Mouse (Mus musculus) lung, postnatal 25 days (tissue): ENCODE measurements at regions not wholly inside any gene's neighbourhood (a gene's known extent, or its start where the extent isn't known, plus 50 kb on each side); places are given as distances from the start of the nearest gene placed in this dataset.

ENCODE experiments used
- DNase-seq: peaks from one replicate; pipeline ENCODE4 v3.0.0; 2022; ENCODE audit warnings: low spot score

DNA sequence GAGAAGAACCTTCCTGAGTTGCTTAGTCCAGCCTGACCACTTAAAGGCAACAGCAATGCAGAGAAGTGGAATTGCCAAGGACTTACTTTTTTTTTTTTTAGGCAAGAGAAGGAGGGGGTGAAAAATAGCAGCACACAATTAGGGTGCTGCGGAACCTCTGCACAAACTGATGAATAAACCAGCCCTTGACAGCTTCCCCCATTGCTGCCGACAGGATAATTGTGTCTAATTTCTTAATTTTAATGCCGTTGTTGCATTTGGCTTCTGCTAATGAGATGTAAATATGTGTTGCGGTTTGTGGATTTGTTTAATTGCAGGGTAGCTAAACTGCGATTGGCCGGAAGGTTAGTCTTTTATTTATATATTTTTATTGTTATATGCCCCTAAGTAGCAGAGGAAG, 157.5 kb upstream of the B3gat1 start:
- no peak for DNase-seq

DNA sequence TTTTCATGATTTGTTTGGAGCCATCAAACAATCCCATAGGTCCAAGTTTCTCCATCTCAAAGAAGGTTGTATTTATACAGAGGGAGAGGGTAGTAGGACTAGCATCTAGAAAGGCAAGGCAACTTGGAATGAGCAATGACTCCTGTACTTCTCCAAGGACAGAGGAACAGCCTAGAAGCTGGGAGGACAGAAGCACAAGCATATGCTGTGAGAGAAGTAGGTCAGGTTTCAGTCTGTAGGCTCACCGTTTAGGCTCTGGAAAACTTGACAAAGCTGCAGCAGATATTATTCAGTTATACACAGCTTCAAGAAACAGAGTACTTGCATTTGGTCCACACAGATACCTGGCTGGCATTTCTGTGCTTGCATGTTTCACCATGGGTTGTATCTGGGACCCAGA, 131.5 kb upstream of the B3gat1 start:
- DNase-seq: no peak

DNA sequence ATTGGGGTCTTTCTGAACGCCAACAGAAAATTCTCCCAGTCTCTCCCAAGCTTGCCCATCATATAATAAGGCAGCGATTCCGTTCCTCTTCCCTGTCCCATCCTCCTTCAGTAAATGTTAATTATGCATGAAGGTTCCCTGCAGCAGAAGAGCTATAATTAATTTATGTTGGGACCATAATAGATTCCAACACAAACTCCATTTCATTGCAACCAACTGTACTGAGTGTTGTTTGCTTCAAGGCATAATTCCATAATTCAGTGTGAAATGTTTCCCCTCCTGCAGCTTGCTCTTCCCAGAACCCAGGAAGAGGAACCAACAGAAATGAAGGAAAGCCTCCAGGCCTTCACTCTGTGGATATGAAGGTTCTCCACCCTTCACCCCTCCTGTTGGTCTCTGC, 129.0 kb upstream of the B3gat1 start:
- no peak for DNase-seq

DNA sequence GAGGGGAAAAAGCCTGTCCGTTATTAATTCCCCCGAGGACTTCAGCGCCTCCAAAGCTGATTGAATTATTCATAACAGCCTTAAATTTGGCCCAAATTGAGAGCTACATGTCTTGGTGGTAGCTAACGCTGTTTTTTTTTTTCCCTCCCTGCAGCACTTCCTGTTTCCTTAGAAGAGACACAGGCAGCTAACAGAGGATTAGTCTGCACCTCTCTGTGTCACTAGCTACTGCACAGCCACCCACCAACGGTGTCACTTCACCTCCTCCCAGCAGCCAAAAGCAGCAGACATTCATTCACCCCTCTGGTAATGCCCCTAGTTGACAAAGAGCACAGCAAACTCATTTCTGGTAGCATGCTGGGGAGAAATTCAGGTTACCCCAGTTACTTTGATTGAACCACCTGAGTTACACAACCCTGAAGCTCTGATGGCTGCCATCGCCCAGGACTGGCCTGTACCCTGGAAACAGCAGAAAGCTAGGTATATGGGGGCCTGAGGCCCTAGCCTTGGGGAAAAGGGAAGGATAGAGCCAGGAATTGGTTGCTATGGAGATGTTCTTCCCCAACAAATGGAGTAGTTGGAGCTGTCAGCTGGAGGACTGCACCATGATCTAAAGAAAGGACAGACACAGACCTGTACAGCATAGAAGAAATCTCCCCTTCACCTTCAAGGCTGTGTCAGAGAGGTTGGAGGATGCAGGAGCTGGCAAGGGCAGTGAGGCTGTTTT, 121.7 kb upstream of the B3gat1 start:
- DNase-seq: no peak

DNA sequence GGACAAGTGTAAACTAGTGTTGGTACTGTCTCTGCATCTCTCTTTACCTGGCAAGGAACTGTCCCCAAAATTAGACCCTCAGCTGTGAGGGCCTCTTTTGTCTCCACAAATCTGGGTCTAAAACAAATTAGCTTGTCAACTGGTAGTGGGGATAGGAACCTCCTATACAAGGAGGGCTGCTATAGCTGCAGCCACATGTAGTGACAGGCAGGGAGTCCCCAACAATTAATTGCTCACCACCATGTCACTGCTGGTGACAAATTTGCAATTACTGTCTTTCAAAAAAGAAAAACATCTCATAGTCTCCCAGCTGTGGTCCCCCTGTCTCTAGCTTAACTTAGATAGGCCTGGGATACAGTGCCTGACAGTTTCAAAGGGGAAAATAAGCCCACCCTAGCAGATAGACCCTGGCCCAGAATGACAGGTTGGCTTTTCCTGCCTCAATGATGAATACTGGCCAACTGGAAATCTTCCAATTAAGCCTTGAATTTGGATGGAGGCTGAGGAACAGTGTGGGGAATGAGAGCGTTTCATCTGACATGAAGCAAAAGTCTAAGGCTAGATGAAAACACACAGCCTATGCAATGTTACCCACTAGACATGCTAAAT, 110.6 kb upstream of the B3gat1 start:
- DNase-seq: no peak

DNA sequence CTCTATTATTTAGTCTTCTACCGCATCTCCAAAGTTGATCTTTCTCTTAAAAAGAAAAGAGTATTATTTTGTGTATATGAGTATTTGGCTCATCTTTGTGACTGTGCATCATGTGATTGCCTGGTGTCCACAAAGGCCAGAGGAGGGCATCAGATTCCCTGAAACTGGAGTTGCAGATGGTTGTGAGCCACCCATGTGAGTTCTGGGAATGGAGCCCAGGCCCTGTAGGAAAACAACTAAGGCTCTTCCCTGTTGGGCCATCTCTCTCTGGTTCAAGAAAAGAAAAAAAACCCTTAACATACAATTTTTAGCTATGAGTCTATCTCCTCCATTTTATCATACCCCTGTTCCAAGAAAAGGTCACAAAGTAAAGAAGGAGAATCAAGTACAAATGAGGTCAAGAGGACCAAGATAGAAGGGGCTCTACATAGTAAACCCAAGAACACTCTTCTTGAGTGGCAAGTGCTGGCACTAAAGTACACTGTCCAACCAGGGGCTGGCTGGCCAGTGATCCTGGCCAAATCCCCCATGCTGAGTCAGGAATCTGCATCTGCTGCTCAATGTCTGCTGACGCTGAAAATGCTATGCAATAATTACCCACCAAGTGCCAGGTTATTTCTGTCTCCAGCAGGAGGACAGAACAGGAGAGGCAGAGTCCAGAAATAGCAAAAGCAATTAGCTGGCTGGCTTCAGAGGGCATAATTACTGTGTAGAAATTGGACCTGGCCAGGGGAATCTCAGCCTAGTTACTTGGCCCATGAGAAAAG, 108.2 kb upstream of the B3gat1 start:
- DNase-seq: no peak

DNA sequence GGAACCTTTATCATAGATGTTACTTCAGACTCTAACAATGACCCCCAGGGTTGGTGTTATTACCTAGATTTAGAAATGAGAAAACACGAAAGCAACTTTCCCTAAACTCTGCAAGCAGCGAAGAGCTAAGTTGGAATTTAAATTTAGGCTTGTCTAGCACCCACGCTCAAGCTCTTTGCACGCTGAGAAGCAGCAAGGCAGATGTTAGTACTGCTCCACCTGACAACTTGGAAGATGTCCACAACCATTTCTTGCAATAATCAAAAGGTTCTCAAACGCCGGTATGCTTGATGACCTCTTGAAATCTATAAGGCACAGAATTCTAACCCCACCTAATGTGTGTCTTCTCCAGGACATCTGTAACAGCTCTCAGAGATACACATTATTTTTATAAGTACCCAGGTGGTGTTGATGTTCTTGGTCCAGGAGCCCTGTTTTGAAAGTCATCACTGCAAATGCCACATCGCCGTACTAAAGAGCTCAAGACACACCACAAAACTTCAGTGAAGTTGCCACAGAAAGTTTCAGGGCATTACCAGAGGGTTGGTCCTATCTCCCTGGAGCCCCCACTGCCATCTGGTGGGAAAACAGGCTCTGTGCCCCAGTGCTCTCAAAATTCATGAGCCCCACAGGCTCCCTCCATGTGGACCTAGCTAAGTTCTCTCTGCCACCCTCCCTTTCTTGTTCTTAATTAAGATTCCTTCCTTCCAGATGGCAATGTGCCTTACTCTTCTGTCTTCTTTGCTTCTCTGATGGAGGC, 100.5 kb upstream of the B3gat1 start:
- no peak for DNase-seq

DNA sequence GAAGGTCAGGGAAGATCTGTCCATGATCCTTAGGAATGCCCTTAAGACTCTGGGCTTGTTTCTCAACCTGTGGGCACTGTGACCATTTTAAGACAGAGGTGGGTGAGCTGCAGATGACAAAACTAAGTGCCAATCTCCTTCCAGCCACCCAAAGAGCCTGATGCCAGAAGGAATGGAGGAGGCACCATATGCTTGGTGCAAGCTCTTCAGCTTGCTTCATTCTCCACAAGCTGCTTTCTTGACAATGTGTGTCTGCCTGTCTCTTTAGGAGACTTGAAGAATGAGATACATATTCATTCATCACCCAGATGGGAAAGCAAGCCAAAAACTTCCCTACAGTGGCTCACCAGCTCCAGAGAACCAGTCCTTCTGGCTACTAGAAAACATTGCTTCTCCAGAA, 98.3 kb upstream of the B3gat1 start:
- no peak for DNase-seq

DNA sequence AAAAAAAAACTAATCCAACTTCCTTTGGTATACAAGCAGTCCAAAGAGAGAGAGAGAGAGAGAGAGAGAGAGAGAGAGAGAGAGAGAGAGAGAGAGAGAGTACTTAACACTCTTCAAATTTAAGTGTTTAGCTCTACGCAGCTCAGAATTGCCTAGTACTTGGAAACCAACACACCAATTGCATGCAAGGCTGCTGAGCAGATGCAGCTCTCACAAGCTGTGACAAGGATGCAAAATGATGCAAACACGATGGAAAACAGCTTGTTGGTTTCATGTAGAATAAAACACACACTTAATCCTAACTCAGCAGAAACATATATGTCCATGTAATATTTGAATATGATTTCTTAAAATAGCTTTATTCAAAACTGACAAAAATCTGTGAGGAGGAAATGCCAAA, 94.9 kb upstream of the B3gat1 start:
- DNase-seq: no peak

DNA sequence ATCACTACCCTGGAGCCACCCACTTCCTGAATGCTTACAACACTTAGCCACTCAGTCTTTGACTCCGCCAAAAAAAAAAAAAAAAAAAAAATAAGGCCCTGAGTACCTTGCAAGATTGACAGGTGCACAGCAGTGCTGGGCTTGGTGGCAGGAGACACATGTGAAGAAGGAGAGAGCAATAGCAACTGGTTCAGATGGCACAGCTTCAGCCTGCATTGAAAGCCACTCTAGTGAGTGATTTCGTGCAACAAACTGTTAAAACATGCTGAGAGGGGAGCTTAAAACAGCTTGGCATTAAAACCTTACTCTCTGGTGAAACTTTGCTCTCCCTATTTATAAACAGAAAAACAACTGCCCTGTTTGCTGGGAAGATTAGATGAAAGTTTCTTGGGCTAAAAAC, 91.2 kb upstream of the B3gat1 start:
- no peak for DNase-seq

DNA sequence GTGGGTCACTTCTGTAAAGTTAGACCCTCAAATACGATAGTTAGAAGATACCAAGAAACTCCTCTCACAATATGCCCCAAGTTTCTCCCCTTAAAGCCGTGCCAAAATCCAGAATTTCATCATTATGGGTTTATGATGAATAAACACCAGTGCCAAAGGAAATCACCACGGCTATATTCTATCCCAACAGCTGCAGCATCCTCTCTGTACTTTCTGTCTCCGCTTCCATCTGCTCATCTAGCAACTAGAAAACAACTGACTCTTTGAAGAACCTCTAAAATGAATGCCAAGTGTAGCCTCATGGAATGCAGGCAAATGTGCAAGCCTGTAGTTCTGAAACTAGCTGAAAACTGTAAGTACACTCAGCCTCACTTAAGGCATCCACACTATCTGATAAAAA, 90.7 kb upstream of the B3gat1 start:
- DNase-seq: no peak

DNA sequence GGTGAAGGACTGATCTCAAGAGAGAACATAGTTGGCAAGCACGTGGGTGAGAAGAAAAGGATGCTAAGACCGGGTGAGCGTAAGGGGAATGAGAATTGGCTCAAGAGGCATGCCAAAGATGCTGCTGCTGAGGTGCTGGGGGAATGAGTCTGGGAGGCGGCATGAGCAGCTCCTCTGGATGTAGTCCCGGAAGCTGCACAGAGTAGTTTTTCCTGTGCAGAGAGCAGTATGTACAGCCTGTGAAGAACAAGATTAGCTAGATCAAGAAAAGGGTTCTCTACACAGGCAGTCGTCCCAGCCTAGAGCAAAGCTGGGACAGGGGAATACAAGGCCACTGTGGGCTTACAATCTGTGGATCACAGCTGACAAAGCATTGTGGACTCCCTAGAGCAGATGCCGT, 84.0 kb upstream of the B3gat1 start:
- no peak for DNase-seq

DNA sequence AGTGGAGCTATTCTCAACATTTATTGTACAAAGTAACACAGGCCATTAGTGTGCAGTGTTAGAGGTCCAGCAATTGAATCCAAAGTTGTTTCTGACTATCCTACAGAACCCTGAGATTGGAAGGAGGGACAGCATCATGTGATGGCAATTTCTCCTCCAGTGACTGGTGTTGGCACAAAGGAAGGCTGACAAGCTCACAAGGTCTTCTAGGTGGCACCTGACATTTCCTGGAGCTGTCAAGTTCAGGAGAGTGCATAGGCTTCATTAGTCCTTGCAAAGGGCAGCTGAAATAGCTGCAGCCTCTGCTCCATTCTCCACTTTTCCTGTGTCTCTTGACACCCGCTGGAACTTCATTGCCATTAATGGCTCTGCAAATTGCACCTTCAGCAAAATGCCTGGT, 80.6 kb upstream of the B3gat1 start:
- no peak for DNase-seq

DNA sequence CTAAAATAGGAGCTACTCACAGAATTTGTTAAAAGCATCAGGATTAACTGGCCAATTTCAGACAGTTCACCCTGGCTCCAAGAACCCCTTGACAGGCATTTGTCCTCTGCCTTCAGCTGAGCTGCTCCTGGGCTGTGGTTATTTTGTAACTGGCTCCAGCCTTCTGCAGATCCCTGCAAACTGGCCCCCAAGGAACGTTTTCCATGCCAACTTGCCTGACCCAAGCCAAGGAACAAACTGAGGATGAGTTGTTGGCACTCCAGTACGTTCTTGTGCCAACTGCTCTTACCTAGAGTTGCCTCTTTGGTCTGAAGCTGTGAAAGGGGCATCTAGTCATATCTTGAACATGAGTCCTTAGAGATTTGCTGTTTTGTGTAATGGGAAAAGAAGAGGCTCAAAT, 74.2 kb upstream of the B3gat1 start:
- DNase-seq: no peak

DNA sequence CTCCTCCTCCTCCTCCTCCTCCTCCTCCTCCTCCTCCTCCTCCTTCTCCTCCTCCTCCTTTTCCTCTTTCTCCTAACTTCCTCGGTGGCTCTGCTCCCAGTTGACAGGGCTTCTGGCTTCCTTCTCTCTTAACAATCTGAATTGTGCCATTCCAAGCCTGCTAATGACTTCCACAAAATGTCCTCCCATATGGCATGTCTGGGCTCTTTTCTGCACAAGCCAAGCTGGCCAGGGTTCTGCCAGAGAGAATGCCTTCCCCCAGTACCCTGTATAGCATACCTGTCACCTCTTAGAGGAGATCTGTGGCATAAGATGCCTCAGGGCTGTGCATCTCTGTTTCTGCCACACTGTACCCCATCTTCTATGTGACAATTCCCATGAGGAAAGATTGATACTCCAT, 70.0 kb upstream of the B3gat1 start:
- DNase-seq: no peak

DNA sequence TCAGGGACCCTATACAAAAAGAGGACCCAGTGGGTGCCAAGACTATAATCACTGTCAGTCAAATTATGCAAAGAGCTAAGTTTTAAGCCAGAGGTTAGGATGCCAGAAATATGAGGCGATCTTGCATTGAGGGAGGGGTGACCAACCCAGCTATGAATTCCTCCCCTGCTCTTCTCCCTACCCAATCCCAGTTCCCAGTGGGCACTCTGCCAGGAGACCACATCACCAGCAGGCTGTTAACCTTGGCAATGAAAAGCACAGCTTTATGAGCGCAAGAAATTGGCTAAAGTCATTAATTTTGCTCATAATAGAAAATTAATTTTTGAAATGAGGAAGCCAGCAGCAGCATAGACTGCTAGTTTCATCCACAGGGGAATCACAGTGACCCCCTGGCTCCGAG, 65.7 kb upstream of the B3gat1 start:
- DNase-seq: no peak

DNA sequence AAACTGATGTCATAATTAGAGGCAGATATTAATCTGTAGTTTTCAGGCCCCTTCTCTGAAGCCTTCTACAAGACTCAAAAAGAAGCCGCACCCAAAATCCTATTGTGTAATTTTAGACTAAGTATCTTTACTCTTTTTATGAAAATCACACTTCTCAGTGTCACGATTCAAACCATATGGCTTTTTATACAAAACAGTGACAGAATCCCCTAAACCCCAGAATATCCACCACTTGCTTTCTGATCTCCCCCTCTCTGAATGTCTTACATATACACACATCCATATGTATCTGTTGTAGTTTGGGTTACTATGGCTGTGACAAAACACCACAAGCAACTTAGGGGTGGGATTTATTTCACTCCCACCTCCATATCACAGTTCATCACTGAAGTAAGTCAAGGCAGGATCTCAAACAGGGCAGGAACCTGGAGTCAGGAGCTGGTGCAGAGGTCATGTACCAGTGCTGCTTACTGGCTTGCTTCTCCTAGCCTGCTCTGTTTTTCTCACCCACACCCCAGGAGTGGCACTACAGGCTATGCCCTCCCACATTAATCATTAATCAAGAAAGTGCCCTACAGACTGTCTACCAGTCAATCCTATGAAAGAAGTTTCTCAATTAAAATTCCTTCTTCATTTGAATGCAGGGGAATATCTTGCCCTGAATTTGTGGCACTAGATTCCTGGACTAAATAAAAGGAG, 59.3 kb upstream of the B3gat1 start:
- no peak for DNase-seq

DNA sequence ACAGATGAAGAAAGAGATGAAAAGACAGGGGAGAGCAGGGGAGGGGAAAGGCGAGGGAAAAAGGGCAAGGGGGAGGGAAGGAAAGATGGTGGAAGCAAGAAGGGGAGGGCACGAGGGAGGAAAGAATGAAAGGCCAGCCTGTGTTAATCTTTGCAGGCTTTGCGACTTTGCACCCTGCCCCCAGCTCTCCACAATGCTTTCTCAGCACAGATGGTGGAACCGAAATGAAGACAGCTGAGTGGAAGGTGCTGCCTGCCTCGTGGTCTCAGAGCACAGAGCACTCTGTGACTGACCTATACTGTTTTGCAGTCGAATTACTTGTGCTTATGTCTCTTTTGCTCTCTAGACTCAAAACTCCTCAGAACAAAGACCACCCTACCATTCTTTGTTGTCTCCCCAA, 55.2 kb upstream of the B3gat1 start:
- no peak for DNase-seq

DNA sequence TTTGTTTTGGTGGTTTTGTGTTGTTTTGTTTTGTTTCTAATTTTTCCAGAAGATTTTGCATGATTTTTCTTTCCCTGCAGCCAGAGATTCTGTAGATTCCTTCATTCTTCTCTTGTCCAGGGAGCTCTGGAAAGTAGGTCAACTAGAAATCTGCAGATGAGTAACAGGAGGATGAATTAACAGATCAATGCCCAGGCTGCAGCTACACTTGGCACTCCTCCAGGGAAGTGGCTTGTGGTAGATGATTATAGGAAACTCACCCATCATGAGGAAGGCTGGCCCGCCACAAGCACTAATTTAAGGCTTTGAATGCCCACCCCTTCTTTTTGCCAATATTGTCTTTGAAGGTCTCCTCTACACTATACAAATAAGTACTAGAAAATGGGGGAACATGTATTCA, 52.0 kb upstream of the B3gat1 start:
- DNase-seq: no peak
